Comparison of ENCODE assay signal across 19 mouse cellular contexts in genomic region chr12:47052474-47052873, GRCm38 (mm10).
DNase-seq lines count a peak whose midpoint lies in the region; ATAC-seq lines count a peak whose summit lies in the region.
"Had no signal": no experiment of that assay in that cellular context is flagged by ENCODE, and none has a peak within 500 bp of the region (broad histone marks: within the 10 kb centered on the region; RNA-seq: fewer than 3 reads in every experiment).

No protein-coding gene starts in this region.

- ATAC-seq in midbrain, embryonic 11.5 days (ENCODE audit: low FRiP score), result no peak
- ATAC-seq in midbrain, embryonic 15.5 days (replicated peaks), result no peak
- peak; percentile 54; the same call in 1 of the 2 replicates for ATAC-seq in neural tube, embryonic 14.5 days (ENCODE audit: low read depth)
- ATAC-seq in neural tube, embryonic 15.5 days (ENCODE audit: low FRiP score), result no peak
- ATAC-seq: activated CD4-positive, CD25-positive, alpha-beta regulatory T cell, adult 4 months; CD4-positive, CD25-positive, alpha-beta regulatory T cell, adult 4 months; Patski had no signal

- 87% methylated on average over 1 of the region's 1 CpGs for WGBS in midbrain, embryonic 11.5 days
- 83% methylated on average over 1 of the region's 1 CpGs for WGBS in midbrain, embryonic 15.5 days
- WGBS in neural tube, embryonic 14.5 days, result 76% methylated on average over 1 of the region's 1 CpGs
- 83% methylated on average over 1 of the region's 1 CpGs for WGBS in neural tube, embryonic 15.5 days

- H3K36me3 ChIP-seq in midbrain, embryonic 11.5 days (ENCODE audit: control insufficient read depth, insufficient read depth, low read length), result no peaks in the 10 kb centered on the region
- H3K36me3 ChIP-seq in midbrain, embryonic 15.5 days (replicated peaks), result no peaks in the 10 kb centered on the region
- no peaks in the 10 kb centered on the region for H3K36me3 ChIP-seq in neural tube, embryonic 14.5 days (ENCODE audit: control insufficient read depth, insufficient read depth, low read length)
- H3K36me3 ChIP-seq in neural tube, embryonic 15.5 days, result no peaks in the 10 kb centered on the region
- H3K36me3 ChIP-seq: G1E had no signal

- no peak overlapping the region for H3K9ac ChIP-seq in midbrain, embryonic 11.5 days (ENCODE audit: low read length)
- no peak overlapping the region for H3K9ac ChIP-seq in midbrain, embryonic 15.5 days
- H3K9ac ChIP-seq in neural tube, embryonic 14.5 days (replicated peaks; ENCODE audit: low read depth, low read length), result no peak overlapping the region
- no peak overlapping the region for H3K9ac ChIP-seq in neural tube, embryonic 15.5 days (replicated peaks)

- no peaks in the 10 kb centered on the region for H3K9me3 ChIP-seq in midbrain, embryonic 11.5 days (ENCODE audit: control insufficient read depth, low read length)
- no peaks in the 10 kb centered on the region for H3K9me3 ChIP-seq in midbrain, embryonic 15.5 days
- H3K9me3 ChIP-seq in neural tube, embryonic 14.5 days (ENCODE audit: control insufficient read depth, low read length), result no peaks in the 10 kb centered on the region
- H3K9me3 ChIP-seq in neural tube, embryonic 15.5 days (replicated peaks), result no peaks in the 10 kb centered on the region
- H3K9me3 ChIP-seq: G1E had no signal

- no peak overlapping the region for H3K4me2 ChIP-seq in midbrain, embryonic 11.5 days
- H3K4me2 ChIP-seq in midbrain, embryonic 15.5 days, result no peak overlapping the region
- no peak overlapping the region for H3K4me2 ChIP-seq in neural tube, embryonic 14.5 days (ENCODE audit: low read depth, low read length)
- H3K4me2 ChIP-seq in neural tube, embryonic 15.5 days, result no peak overlapping the region

- H3K4me1 ChIP-seq in midbrain, embryonic 11.5 days (ENCODE audit: control insufficient read depth, insufficient read depth, low read length), result no peaks in the 10 kb centered on the region
- H3K4me1 ChIP-seq in midbrain, embryonic 15.5 days, result no peaks in the 10 kb centered on the region
- H3K4me1 ChIP-seq in neural tube, embryonic 14.5 days (ENCODE audit: control insufficient read depth, insufficient read depth, low read length), result no peaks in the 10 kb centered on the region
- no peaks in the 10 kb centered on the region for H3K4me1 ChIP-seq in neural tube, embryonic 15.5 days

- H3K27me3 ChIP-seq in midbrain, embryonic 11.5 days (ENCODE audit: control insufficient read depth, insufficient read depth, low read length), result no peaks in the 10 kb centered on the region
- no peaks in the 10 kb centered on the region for H3K27me3 ChIP-seq in midbrain, embryonic 15.5 days (replicated peaks)
- no peaks in the 10 kb centered on the region for H3K27me3 ChIP-seq in neural tube, embryonic 14.5 days (ENCODE audit: control insufficient read depth, insufficient read depth, low read length)
- H3K27me3 ChIP-seq in neural tube, embryonic 15.5 days (replicated peaks), result no peaks in the 10 kb centered on the region
- H3K27me3 ChIP-seq: CH12.LX, Patski had no signal

- H3K27ac ChIP-seq in midbrain, embryonic 11.5 days (ENCODE audit: low read depth, low read length), result no peak overlapping the region
- no peak overlapping the region for H3K27ac ChIP-seq in midbrain, embryonic 15.5 days
- no peak overlapping the region for H3K27ac ChIP-seq in neural tube, embryonic 14.5 days (ENCODE audit: low read depth, low read length)
- no peak overlapping the region for H3K27ac ChIP-seq in neural tube, embryonic 15.5 days (replicated peaks)

- H3K4me3 ChIP-seq in midbrain, embryonic 11.5 days (ENCODE audit: low read depth, low read length), result no peak overlapping the region
- no peak overlapping the region for H3K4me3 ChIP-seq in midbrain, embryonic 15.5 days
- no peak overlapping the region for H3K4me3 ChIP-seq in neural tube, embryonic 14.5 days (ENCODE audit: low read depth, low read length)
- H3K4me3 ChIP-seq in neural tube, embryonic 15.5 days (replicated peaks), result no peak overlapping the region

- DNase-seq in midbrain, embryonic 11.5 days (ENCODE audit: low spot score, missing footprints), result peak; percentile 51
- DNase-seq: adrenal gland, adult 2 months; adrenal gland, adult 8-10 months; adrenal gland, postnatal 10 days; adrenal gland, postnatal 14 days; adrenal gland, postnatal 25 days; adrenal gland, postnatal 36 days; B cell, adult 2 months; cerebellum, adult 11 months; cerebellum, adult 11-12 months; cerebellum, adult 18-20 months had no signal
